Mouse (Mus musculus) T-cell, adult 66 days (primary cell): Measurements from ENCODE around the gene G3bp1. TPM values are rescaled to one million over a fixed set of nuclear protein-coding genes. Genes with fewer than 3 reads are reported as not detected.

ENCODE experiments used
- total RNA-seq, 2 experiments: library from RNA; stranded (reverse); gene quantifications; 3 replicates in 1 of 2; 4 replicates in 1 of 2; pipeline ENCODE4 v1.2.4; 2023

Gene G3bp1
- total RNA-seq = 10 to 100 TPM; 83.5 to 85.0 TPM

DNA sequence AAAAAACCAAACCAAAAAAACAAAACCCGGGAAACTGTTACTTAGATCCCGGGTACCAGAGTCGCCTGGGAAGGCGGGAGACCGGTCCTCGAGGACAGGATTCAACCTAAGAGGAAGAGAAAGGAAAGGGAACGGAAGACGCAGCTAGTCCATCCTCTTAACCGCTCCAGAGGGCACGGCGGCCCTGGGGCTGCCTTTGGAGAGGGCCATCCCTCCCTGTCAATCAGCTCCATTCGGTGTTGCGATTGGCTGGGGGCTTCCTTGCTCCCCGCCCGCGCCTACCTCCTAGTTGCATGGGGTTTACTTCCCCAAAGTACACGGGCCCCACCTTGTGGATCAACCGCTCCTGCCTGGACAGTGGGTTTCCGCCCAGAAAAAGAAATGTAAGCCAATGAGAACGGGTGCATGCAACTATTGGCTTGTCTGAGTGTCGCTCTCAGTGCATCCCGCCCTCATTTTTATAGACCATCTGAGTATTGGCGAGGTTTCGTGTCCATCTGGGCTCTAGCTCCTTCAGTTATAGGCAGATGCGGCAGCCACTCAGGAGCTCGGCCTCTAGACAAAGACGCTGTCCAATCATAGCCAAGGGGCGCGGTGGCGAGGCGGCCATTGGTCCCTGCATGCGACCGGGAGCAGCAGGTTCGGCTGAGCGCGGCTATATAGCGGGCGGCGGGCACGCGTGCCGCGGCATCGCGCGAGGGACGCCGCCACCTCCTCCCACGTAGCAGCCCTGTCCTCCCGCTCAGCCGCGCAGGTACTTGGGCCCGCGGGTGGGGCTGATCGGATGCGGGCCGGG lies at the start of gene G3bp1:
G3bp1 (plus strand) TSS at position 638 of the 796 bp plus-strand sequence.

DNA sequence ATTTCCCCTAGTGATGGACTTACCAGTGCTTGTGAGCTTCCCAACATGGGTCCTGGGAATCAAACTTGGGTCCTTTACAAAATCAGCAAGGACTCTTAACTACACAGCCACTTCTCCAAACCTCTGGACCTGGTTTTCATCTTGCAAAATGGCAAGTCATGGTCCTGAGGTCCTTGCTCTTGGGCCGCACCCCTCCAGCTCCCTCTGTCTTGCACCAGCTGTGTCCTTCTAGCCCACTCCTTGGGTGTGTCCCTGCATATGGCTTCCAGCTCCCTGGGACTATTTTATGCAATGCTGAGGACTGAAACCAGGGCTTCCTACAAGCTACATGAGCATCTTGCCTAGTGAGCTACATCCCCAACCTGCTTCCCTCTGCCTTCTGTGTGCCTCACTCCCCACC lies 46.5 kb upstream of the G3bp1 start, which contains the start of gene Sparc:
Sparc (minus strand) TSS at position 206 of the 400 bp plus-strand sequence.

GRCm38 (mm10) chr11:55461019-55461645 lies 8.4 kb upstream of the G3bp1 start, which contains the start of gene Atox1:
Atox1 (minus strand) TSS chr11:55461239.

Other genes starting within 250 kb of the G3bp1 start
- under 1 TPM; 0.03 to 0.15 TPM for gene Fat2, start 133.1 kb upstream of the G3bp1 start, total RNA-seq
- gene Sparc, start 46.5 kb upstream of the G3bp1 start, total RNA-seq = not detected
- gene Atox1, start 8.4 kb upstream of the G3bp1 start, total RNA-seq = 10 to 100 TPM; 69.6 to 79.0 TPM
- not detected for gene Glra1, start 138.5 kb downstream of the G3bp1 start, total RNA-seq